Mouse (Mus musculus): ENCODE results near the gene Pus1. TPM values are rescaled to one million over a fixed set of nuclear protein-coding genes. Genes with fewer than 3 reads are reported as not detected.
A peak's percentile ranks its signal among the peaks of the same experiment; 100 is the strongest.

The Pus1 gene
- polyA plus RNA-seq, 1 experiment, result 27.4 TPM

DNA sequence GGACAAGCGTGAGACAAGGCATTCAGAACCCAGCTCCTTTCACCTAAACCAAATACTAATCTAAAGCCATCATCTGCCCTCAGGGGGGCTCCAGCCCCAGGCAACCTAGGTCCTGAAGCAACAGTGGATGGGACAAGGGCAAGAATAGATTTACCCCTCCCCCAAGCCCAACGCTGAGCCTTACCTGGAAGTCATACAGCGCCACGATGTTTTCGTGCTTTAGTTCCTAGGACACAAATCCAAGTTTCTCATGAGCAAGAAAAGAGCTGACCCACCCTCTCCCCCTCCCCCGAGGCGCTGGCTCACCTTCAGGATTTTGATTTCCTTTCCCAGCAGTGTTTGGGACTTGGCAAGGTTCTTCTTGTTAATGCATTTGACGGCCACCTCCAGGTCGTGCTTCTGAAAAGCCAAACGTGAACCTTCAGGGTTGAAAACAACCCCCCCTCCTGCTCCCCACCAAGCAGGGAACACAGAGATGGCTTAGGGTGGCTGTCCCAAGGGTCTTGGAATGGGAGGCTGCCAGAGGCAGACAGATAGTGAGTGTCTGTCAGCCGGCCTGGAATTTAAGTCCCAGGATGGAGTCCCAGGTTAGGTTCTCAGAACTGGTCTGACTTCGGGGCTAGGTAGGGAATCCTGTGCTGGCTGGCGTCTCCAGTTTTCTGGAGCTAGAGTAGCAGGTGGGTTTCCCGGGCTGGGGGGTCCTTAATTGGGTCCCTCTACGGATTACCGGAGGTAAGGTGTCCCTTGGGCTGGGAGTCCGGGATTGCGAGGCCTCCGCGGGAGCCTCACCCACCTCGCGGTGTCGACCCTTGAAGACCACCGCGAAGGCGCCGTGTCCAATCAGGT is 28.6 kb upstream of the Pus1 start:
- 2% methylated on average over 27 of the region's 27 CpGs for WGBS
- peak overlapping the region; percentile 66 for H3K4me3 ChIP-seq (ENCODE audit: control insufficient read depth, insufficient read depth, low read length)
- no peaks in the 10 kb centered on the region for H3K36me3 ChIP-seq (ENCODE audit: control insufficient read depth, insufficient read depth, low read length)
- H3K27ac ChIP-seq (ENCODE audit: control insufficient read depth, insufficient read depth, low read length), result peak overlapping the region; percentile 2; the same call in 1 of the 2 replicates
- peaks cover 20% of the 10 kb centered on the region for H3K4me1 ChIP-seq (replicated peaks; ENCODE audit: control insufficient read depth, insufficient read depth, low read length)
- peak; percentile 16 for DNase-seq
- TF ChIP-seq CTCF (IDR thresholded peaks at IDR 0.05; ENCODE audit: borderline replicate concordance, control insufficient read depth, extremely low read depth, insufficient read depth, low read length, poor library complexity) (no peak), POLR2A (IDR thresholded peaks at IDR 0.05; ENCODE audit: control insufficient read depth, extremely low read depth, insufficient read depth, low read length, poor library complexity) (no peak)
- H3K27me3 ChIP-seq (ENCODE audit: control insufficient read depth, insufficient read depth, low read length), result no peaks in the 10 kb centered on the region

DNA sequence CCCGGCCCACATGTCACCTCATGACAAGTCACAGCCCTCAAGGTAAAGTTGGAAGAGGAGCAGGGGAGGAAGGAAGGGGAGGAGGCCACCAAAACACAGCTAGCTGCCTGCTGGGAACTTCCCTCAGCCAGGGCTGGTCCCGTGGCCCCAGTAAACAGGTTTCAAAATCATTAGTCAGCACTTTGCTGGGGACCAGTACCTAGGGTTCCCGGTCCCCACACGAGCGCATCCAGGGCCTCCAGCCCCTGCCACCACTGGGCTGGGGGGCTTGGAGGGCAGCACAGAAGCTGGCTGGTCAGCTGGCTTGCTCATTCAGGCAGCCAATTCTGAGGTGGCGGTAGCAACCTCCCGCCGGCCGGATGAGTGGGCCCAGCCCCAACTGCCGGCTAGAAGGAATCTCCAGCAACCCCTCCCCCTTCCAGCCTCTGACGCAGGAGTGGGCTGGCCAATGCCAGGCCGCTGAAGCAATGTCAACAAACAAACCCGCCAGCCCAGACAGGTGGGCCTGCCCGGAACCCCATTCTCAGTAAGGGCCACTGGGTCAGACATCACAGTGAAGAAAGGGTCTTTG is 27.7 kb upstream of the Pus1 start:
- Histone ChIP-seq H3K4me3 (ENCODE audit: control insufficient read depth, insufficient read depth, low read length) (peak overlapping the region; percentile 66), H3K36me3 (ENCODE audit: control insufficient read depth, insufficient read depth, low read length) (no peaks in the 10 kb centered on the region), H3K27me3 (ENCODE audit: control insufficient read depth, insufficient read depth, low read length) (no peaks in the 10 kb centered on the region), H3K27ac (ENCODE audit: control insufficient read depth, insufficient read depth, low read length) (peak overlapping the region; percentile 2; the same call in 1 of the 2 replicates), H3K4me1 (replicated peaks; ENCODE audit: control insufficient read depth, insufficient read depth, low read length) (peaks cover 20% of the 10 kb centered on the region)
- TF ChIP-seq POLR2A (IDR thresholded peaks at IDR 0.05; ENCODE audit: control insufficient read depth, extremely low read depth, insufficient read depth, low read length, poor library complexity) (no peak), CTCF (IDR thresholded peaks at IDR 0.05; ENCODE audit: borderline replicate concordance, control insufficient read depth, extremely low read depth, insufficient read depth, low read length, poor library complexity) (0 out of 2 replicates have a peak, but pooled peaks have one; percentile 20)
- peak; percentile 68 for DNase-seq
- WGBS, result 3% methylated on average over 14 of the region's 14 CpGs

DNA sequence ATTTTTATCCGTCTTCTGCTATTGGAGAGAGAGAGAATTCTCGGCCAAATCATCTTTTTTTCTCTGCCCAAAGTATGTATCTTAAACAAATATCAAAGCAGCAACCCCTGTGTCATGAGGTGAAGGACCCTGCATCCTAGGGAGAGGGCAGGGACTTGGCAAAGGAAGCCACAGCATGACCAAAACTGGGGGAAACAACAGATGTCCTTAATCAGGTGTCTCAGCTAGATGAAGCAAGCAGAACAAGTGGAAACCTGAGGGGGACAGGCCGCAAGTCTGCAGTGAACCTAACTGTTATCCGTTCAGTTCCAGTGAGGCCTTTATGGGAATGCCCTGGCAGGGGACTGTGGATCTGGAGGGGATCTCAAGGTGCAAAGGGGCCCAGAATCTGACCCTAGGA is 27.0 kb upstream of the Pus1 start:
- DNase-seq, result no peak
- no peak for TF ChIP-seq CTCF (IDR thresholded peaks at IDR 0.05; ENCODE audit: borderline replicate concordance, control insufficient read depth, extremely low read depth, insufficient read depth, low read length, poor library complexity)
- TF ChIP-seq POLR2A (IDR thresholded peaks at IDR 0.05; ENCODE audit: control insufficient read depth, extremely low read depth, insufficient read depth, low read length, poor library complexity), result no peak
- 91% methylated on average over 4 of the region's 4 CpGs for WGBS
- no peak overlapping the region; the same call in 1 of the 2 replicates for H3K27ac ChIP-seq (ENCODE audit: control insufficient read depth, insufficient read depth, low read length)
- H3K4me1 ChIP-seq (replicated peaks; ENCODE audit: control insufficient read depth, insufficient read depth, low read length), result peaks cover 20% of the 10 kb centered on the region
- no peaks in the 10 kb centered on the region for H3K27me3 ChIP-seq (ENCODE audit: control insufficient read depth, insufficient read depth, low read length)
- H3K4me3 ChIP-seq (ENCODE audit: control insufficient read depth, insufficient read depth, low read length), result no peak overlapping the region
- no peaks in the 10 kb centered on the region for H3K36me3 ChIP-seq (ENCODE audit: control insufficient read depth, insufficient read depth, low read length)

DNA sequence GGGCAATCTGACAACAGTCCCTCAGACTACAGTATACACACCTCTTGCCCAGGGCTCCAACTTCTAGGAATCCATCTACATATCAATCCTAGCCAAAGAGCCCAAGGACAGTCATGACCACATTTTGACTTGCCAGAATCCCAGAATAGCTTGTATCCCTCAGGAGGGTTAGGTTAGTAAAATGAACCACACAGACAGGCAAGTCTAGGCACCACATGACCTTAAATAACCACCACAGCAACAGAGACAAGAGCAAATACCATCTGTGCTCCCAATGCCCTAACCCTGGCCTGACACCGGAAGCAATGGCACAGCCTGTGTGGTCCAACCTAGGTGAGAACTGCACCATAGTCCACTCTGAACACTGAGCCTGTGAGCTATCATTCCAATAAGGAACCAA is 26.2 kb upstream of the Pus1 start:
- H3K27me3 ChIP-seq (ENCODE audit: control insufficient read depth, insufficient read depth, low read length), result no peaks in the 10 kb centered on the region
- no peak overlapping the region for H3K27ac ChIP-seq (ENCODE audit: control insufficient read depth, insufficient read depth, low read length)
- no peak for DNase-seq
- H3K4me1 ChIP-seq (replicated peaks; ENCODE audit: control insufficient read depth, insufficient read depth, low read length), result peaks cover 20% of the 10 kb centered on the region
- H3K36me3 ChIP-seq (ENCODE audit: control insufficient read depth, insufficient read depth, low read length), result no peaks in the 10 kb centered on the region
- no peak overlapping the region for H3K4me3 ChIP-seq (ENCODE audit: control insufficient read depth, insufficient read depth, low read length)
- TF ChIP-seq CTCF (IDR thresholded peaks at IDR 0.05; ENCODE audit: borderline replicate concordance, control insufficient read depth, extremely low read depth, insufficient read depth, low read length, poor library complexity) (no peak), POLR2A (IDR thresholded peaks at IDR 0.05; ENCODE audit: control insufficient read depth, extremely low read depth, insufficient read depth, low read length, poor library complexity) (no peak)
- WGBS, result 86% methylated on average over 1 of the region's 1 CpGs

- Histone ChIP-seq H3K4me3 (ENCODE audit: control insufficient read depth, insufficient read depth, low read length) (no peak overlapping the region), H3K27ac (ENCODE audit: control insufficient read depth, insufficient read depth, low read length) (no peak overlapping the region), H3K4me1 (replicated peaks; ENCODE audit: control insufficient read depth, insufficient read depth, low read length) (peaks cover 24% of the 10 kb centered on the region), H3K36me3 (ENCODE audit: control insufficient read depth, insufficient read depth, low read length) (no peaks in the 10 kb centered on the region), H3K27me3 (ENCODE audit: control insufficient read depth, insufficient read depth, low read length) (no peaks in the 10 kb centered on the region)
- 92% methylated on average over 4 of the region's 4 CpGs for WGBS
- no peak for DNase-seq
- TF ChIP-seq CTCF (IDR thresholded peaks at IDR 0.05; ENCODE audit: borderline replicate concordance, control insufficient read depth, extremely low read depth, insufficient read depth, low read length, poor library complexity), result no peak
- no peak for TF ChIP-seq POLR2A (IDR thresholded peaks at IDR 0.05; ENCODE audit: control insufficient read depth, extremely low read depth, insufficient read depth, low read length, poor library complexity)
Observed at GRCm38 (mm10) chr5:110806154-110806553, 25.7 kb upstream of the Pus1 start.

GRCm38 (mm10) chr5:110804012-110804743 is 23.7 kb upstream of the Pus1 start:
- no peak overlapping the region for H3K4me3 ChIP-seq (ENCODE audit: control insufficient read depth, insufficient read depth, low read length)
- 92% methylated on average over 7 of the region's 7 CpGs for WGBS
- no peak for DNase-seq
- no peak for TF ChIP-seq CTCF (IDR thresholded peaks at IDR 0.05; ENCODE audit: borderline replicate concordance, control insufficient read depth, extremely low read depth, insufficient read depth, low read length, poor library complexity)
- no peak for TF ChIP-seq POLR2A (IDR thresholded peaks at IDR 0.05; ENCODE audit: control insufficient read depth, extremely low read depth, insufficient read depth, low read length, poor library complexity)
- no peak overlapping the region for H3K27ac ChIP-seq (ENCODE audit: control insufficient read depth, insufficient read depth, low read length)
- no peaks in the 10 kb centered on the region for H3K27me3 ChIP-seq (ENCODE audit: control insufficient read depth, insufficient read depth, low read length)
- H3K4me1 ChIP-seq (replicated peaks; ENCODE audit: control insufficient read depth, insufficient read depth, low read length), result peaks cover 26% of the 10 kb centered on the region
- peaks cover under 1% of the 10 kb centered on the region for H3K36me3 ChIP-seq (ENCODE audit: control insufficient read depth, insufficient read depth, low read length)

Data from thymus, adult 2 months (tissue).